ENCODE assay signal across 18 mouse cellular contexts in the genomic region with DNA sequence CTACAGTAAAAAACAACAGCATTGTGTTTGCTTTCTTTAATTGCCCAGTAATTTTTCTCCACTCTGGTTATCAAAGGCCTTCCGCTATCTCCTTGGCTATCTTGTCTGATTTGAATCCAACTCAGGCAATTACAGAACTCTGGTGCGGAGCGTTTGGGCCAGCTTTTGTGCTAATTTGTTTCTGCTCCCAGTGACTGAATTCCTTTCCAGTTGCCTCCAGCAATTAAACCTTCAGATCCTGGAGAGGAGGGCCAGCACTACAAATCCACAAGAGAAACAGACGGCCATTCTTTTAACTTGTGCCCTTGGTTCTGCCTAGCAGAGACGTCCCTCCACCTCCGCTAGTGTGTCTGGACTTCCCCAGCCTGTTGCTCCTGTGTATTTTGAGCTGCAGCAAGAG. TPM values are rescaled to one million over a fixed set of nuclear protein-coding genes. Genes with fewer than 3 reads are reported as not detected.
"Had no signal": no experiment of that assay in that cellular context is flagged by ENCODE, and none has a peak within 500 bp of the region (broad histone marks: within the 10 kb centered on the region; RNA-seq: fewer than 3 reads in every experiment).

No protein-coding gene starts in this region.

- H3K36me3 ChIP-seq: lung, embryonic 15.5 days; midbrain, embryonic 13.5 days; midbrain, embryonic 15.5 days; neural tube, embryonic 12.5 days; stomach, embryonic 15.5 days had no signal

- H3K4me1 ChIP-seq: megakaryocyte, embryonic 14.5 days; midbrain, embryonic 15.5 days; stomach, embryonic 15.5 days had no signal

- H3K27me3 ChIP-seq: lung, embryonic 15.5 days; stomach, embryonic 15.5 days had no signal

- ATAC-seq: lung, postnatal 0 days; midbrain, embryonic 13.5 days; midbrain, embryonic 15.5 days had no signal

- H3K9me3 ChIP-seq: lung, embryonic 15.5 days; midbrain, embryonic 13.5 days; midbrain, embryonic 15.5 days; neural tube, embryonic 12.5 days; stomach, embryonic 15.5 days had no signal

- H3K27ac ChIP-seq: lung, embryonic 15.5 days; macrophage; midbrain, embryonic 13.5 days; midbrain, embryonic 15.5 days; neural tube, embryonic 12.5 days; stomach, embryonic 15.5 days had no signal

- DNase-seq: lung, postnatal 14 days; lung, postnatal 36 days; right cerebral cortex, postnatal 14 days; thymus, adult 2 months; thymus, postnatal 25 days; thymus, postnatal 4 days had no signal

- H3K4me2 ChIP-seq: lung, embryonic 15.5 days; midbrain, embryonic 11.5 days; midbrain, embryonic 13.5 days; midbrain, embryonic 15.5 days; neural tube, embryonic 12.5 days; stomach, embryonic 15.5 days had no signal

- H3K4me3 ChIP-seq: lung, embryonic 15.5 days; megakaryocyte, embryonic 14.5 days; midbrain, embryonic 13.5 days; midbrain, embryonic 15.5 days; neural tube, embryonic 12.5 days; stomach, embryonic 15.5 days had no signal

- H3K9ac ChIP-seq: lung, embryonic 15.5 days; midbrain, embryonic 13.5 days; midbrain, embryonic 15.5 days; neural tube, embryonic 12.5 days; stomach, embryonic 15.5 days had no signal

RNA-seq across cellular contexts. Expression of gene Ankrd55, which starts 51.3 kb away (rescaled TPM):
- total RNA-seq: megakaryocyte progenitor cell, adult 5-6 weeks; monocyte, adult 5-6 weeks; neutrophil, adult 5-6 weeks had no signal
- polyA plus RNA-seq: lung, embryonic 15.5 days had no signal
